Mouse (Mus musculus) intestine, postnatal 0 days (tissue): Measurements from ENCODE around the gene Ptprg. TPM values are rescaled to one million over a fixed set of nuclear protein-coding genes. Genes with fewer than 3 reads are reported as not detected.

Source experiments
- ATAC-seq: fragments of 200-750 bp; cut with Nextera tagmentation; 2 replicates; pipeline ENCODE4 v1.8.0; 2017; ENCODE audit warnings: mild to moderate bottlenecking, moderate TSS enrichment, moderate library complexity
- H3K27ac ChIP-seq: fragments of 300-500 bp; sonication (generic); 2 replicates; pipeline ENCODE4 v1.5.1; 2014; ENCODE audit warnings: mild to moderate bottlenecking, low read depth, low read length, moderate library complexity
- H3K27me3 ChIP-seq: fragments of 300-500 bp; sonication (generic); replicated peaks from 2 replicates; pipeline ENCODE4 v1.6.1; 2014; ENCODE audit warnings: low read length, mixed read lengths; ENCODE audit not compliant: control insufficient read depth, insufficient read depth
- H3K36me3 ChIP-seq: fragments of 300-500 bp; sonication (generic); 2 replicates; pipeline ENCODE4 v1.6.1; 2014; ENCODE audit warnings: mild to moderate bottlenecking, moderate library complexity; ENCODE audit not compliant: control insufficient read depth, insufficient read depth
- H3K4me1 ChIP-seq: fragments of 300-500 bp; sonication (generic); replicated peaks from 2 replicates; pipeline ENCODE4 v1.6.1; 2014; ENCODE audit warnings: antibody characterized with exemption, low read length, mixed read lengths; ENCODE audit not compliant: control insufficient read depth, insufficient read depth
- H3K4me2 ChIP-seq: fragments of 300-500 bp; sonication (generic); replicated peaks from 2 replicates; pipeline ENCODE4 v1.6.1; 2014; ENCODE audit warnings: low read depth, mild to moderate bottlenecking, moderate library complexity
- H3K4me3 ChIP-seq: fragments of 300-500 bp; sonication (generic); 2 replicates; pipeline ENCODE4 v1.5.1; 2014; ENCODE audit warnings: low read depth, low read length
- H3K9ac ChIP-seq: fragments of 300-500 bp; sonication (generic); 2 replicates; pipeline ENCODE4 v1.6.1; 2014; ENCODE audit warnings: mild to moderate bottlenecking, low read depth, low read length
- H3K9me3 ChIP-seq: fragments of 300-500 bp; sonication (generic); 2 replicates; pipeline ENCODE4 v1.6.1; 2016; ENCODE audit warnings: mixed run types; ENCODE audit not compliant: control insufficient read depth
- CTCF ChIP-seq: sonication (generic); IDR thresholded peaks from 2 replicates; pipeline ENCODE4 v1.5.1; 2016; ENCODE audit warnings: low read depth, mild to moderate bottlenecking, control low read depth, antibody characterized with exemption, moderate library complexity
- WGBS: fragments of 180-500 bp; shearing (Covaris S2); extraction: QIAGEN DNeasy Blood & Tissue Kit; methylation state at CpG from one replicate; pipeline ENCODE4 v1.1.7; 2014; 5-methylcytosine and 5-hydroxymethylcytosine counted together
- polyA plus RNA-seq: library from polyadenylated mRNA; unstranded; fragments of >200 nt; fragmentation: Nextera tagmentation; extraction: Ambion mirVana; gene quantifications from 2 replicates; pipeline ENCODE4 v1.2.1, GENCODE M21; 2015

Gene Ptprg
- polyA plus RNA-seq, 1 experiment from 2014 or later = 3.7 TPM

GRCm38 (mm10) chr14:11754656-11755055 lies 201.3 kb downstream of the Ptprg start:
- no peak overlapping the region for H3K4me3 ChIP-seq
- no peak overlapping the region for H3K27ac ChIP-seq
- H3K9ac ChIP-seq = no peak overlapping the region
- no peaks in the 10 kb centered on the region for H3K9me3 ChIP-seq
- H3K4me2 ChIP-seq = no peak overlapping the region
- 78% methylated on average over 4 of the region's 4 CpGs for WGBS
- H3K4me1 ChIP-seq = no peaks in the 10 kb centered on the region
- ATAC-seq = no peak
- no peaks in the 10 kb centered on the region for H3K27me3 ChIP-seq
- H3K36me3 ChIP-seq = no peaks in the 10 kb centered on the region
- no peak for TF ChIP-seq CTCF

GRCm38 (mm10) chr14:11758185-11758584 lies 204.9 kb downstream of the Ptprg start:
- Histone ChIP-seq H3K4me2 (no peak overlapping the region), H3K27ac (no peak overlapping the region), H3K4me3 (no peak overlapping the region), H3K27me3 (no peaks in the 10 kb centered on the region), H3K4me1 (no peaks in the 10 kb centered on the region), H3K9me3 (no peaks in the 10 kb centered on the region), H3K9ac (no peak overlapping the region), H3K36me3 (no peaks in the 10 kb centered on the region)
- ATAC-seq = no peak
- TF ChIP-seq CTCF = no peak
- 88% methylated on average over 6 of the region's 6 CpGs for WGBS

GRCm38 (mm10) chr14:11759356-11759755 lies 206.0 kb downstream of the Ptprg start:
- no peak overlapping the region for H3K27ac ChIP-seq

GRCm38 (mm10) chr14:11762995-11763394 lies 209.7 kb downstream of the Ptprg start:
- no peak for ATAC-seq
- no peaks in the 10 kb centered on the region for H3K9me3 ChIP-seq
- no peak overlapping the region for H3K4me2 ChIP-seq
- H3K27me3 ChIP-seq = no peaks in the 10 kb centered on the region
- no peak overlapping the region for H3K27ac ChIP-seq
- H3K9ac ChIP-seq = no peak overlapping the region
- no peak overlapping the region for H3K4me3 ChIP-seq
- no peaks in the 10 kb centered on the region for H3K4me1 ChIP-seq
- TF ChIP-seq CTCF = no peak
- no peaks in the 10 kb centered on the region for H3K36me3 ChIP-seq
- 64% methylated on average over 7 of the region's 7 CpGs for WGBS

More at GRCm38 (mm10) chr14:11759356-11759755, 206.0 kb downstream of the Ptprg start:
- 87% methylated on average over 1 of the region's 1 CpGs for WGBS
- no peaks in the 10 kb centered on the region for H3K36me3 ChIP-seq
- ATAC-seq = no peak
- TF ChIP-seq CTCF = no peak
- H3K9me3 ChIP-seq = no peaks in the 10 kb centered on the region
- H3K4me1 ChIP-seq = no peaks in the 10 kb centered on the region
- H3K9ac ChIP-seq = no peak overlapping the region
- no peaks in the 10 kb centered on the region for H3K27me3 ChIP-seq
- no peak overlapping the region for H3K4me3 ChIP-seq
- no peak overlapping the region for H3K4me2 ChIP-seq

GRCm38 (mm10) chr14:11772736-11773135 lies 219.4 kb downstream of the Ptprg start:
- no peaks in the 10 kb centered on the region for H3K27me3 ChIP-seq
- WGBS = 59% methylated on average over 5 of the region's 5 CpGs
- no peak overlapping the region for H3K4me3 ChIP-seq
- H3K27ac ChIP-seq = no peak overlapping the region
- H3K9ac ChIP-seq = no peak overlapping the region
- H3K9me3 ChIP-seq = no peaks in the 10 kb centered on the region
- no peak for ATAC-seq
- TF ChIP-seq CTCF = no peak
- H3K36me3 ChIP-seq = no peaks in the 10 kb centered on the region
- no peaks in the 10 kb centered on the region for H3K4me1 ChIP-seq
- H3K4me2 ChIP-seq = no peak overlapping the region

- Histone ChIP-seq H3K36me3 (no peaks in the 10 kb centered on the region), H3K27me3 (no peaks in the 10 kb centered on the region), H3K4me1 (no peaks in the 10 kb centered on the region), H3K27ac (no peak overlapping the region), H3K9me3 (no peaks in the 10 kb centered on the region), H3K4me2 (no peak overlapping the region), H3K4me3 (no peak overlapping the region), H3K9ac (no peak overlapping the region)
- TF ChIP-seq CTCF = no peak
- WGBS = 58% methylated on average over 4 of the region's 4 CpGs
- ATAC-seq = no peak
Observed at GRCm38 (mm10) chr14:11774476-11775037, 221.2 kb downstream of the Ptprg start.

GRCm38 (mm10) chr14:11775204-11775603 lies 221.9 kb downstream of the Ptprg start:
- Histone ChIP-seq H3K27ac (no peak overlapping the region), H3K27me3 (no peaks in the 10 kb centered on the region)
- no peak for ATAC-seq

More at GRCm38 (mm10) chr14:11775204-11775603, 221.9 kb downstream of the Ptprg start:
- Histone ChIP-seq H3K4me1 (no peaks in the 10 kb centered on the region), H3K4me3 (no peak overlapping the region), H3K4me2 (no peak overlapping the region), H3K36me3 (no peaks in the 10 kb centered on the region), H3K9me3 (no peaks in the 10 kb centered on the region), H3K9ac (no peak overlapping the region)
- TF ChIP-seq CTCF = no peak
- WGBS = 22% methylated on average over 11 of the region's 11 CpGs
